Mouse (Mus musculus) liver, embryonic 15.5 days (tissue): ENCODE measurements at regions not wholly inside any gene's neighbourhood (a gene's known extent, or its start where the extent isn't known, plus 50 kb on each side); places are given as distances from the start of the nearest gene placed in this dataset.

Experiments
- ATAC-seq: fragments of 200-750 bp; cut with Nextera tagmentation; 2 replicates; pipeline ENCODE4 v1.8.0; 2017; ENCODE audit warnings: moderate number of reproducible peaks, mild to moderate bottlenecking, moderate library complexity; ENCODE audit not compliant: insufficient read depth
- H3K27ac ChIP-seq: fragments of 300-500 bp; sonication (generic); replicated peaks from 2 replicates; pipeline ENCODE4 v1.5.1; 2015; ENCODE audit warnings: mild to moderate bottlenecking, inconsistent platforms
- H3K27me3 ChIP-seq: fragments of 300-500 bp; sonication (generic); 2 replicates; pipeline ENCODE4 v1.6.1; 2015; ENCODE audit warnings: mild to moderate bottlenecking, inconsistent platforms
- H3K36me3 ChIP-seq: fragments of 300-500 bp; sonication (generic); replicated peaks from 2 replicates; pipeline ENCODE4 v1.6.1; 2015; ENCODE audit warnings: moderate library complexity, mild to moderate bottlenecking, inconsistent platforms
- H3K4me1 ChIP-seq: fragments of 300-500 bp; sonication (generic); replicated peaks from 2 replicates; pipeline ENCODE4 v1.6.1; 2015; ENCODE audit warnings: inconsistent platforms
- H3K4me2 ChIP-seq: fragments of 300-500 bp; sonication (generic); 2 replicates; pipeline ENCODE4 v1.6.1; 2015; ENCODE audit warnings: moderate library complexity, mild to moderate bottlenecking, inconsistent platforms
- H3K4me3 ChIP-seq: fragments of 300-500 bp; sonication (generic); replicated peaks from 2 replicates; pipeline ENCODE4 v1.5.1; 2015; ENCODE audit warnings: mild to moderate bottlenecking, inconsistent platforms
- H3K9ac ChIP-seq: fragments of 300-500 bp; sonication (generic); 2 replicates; pipeline ENCODE4 v1.6.1; 2015; ENCODE audit warnings: moderate library complexity, mild to moderate bottlenecking, inconsistent platforms
- H3K9me3 ChIP-seq: fragments of 300-500 bp; sonication (generic); replicated peaks from 2 replicates; pipeline ENCODE4 v1.6.1; 2016; ENCODE audit warnings: inconsistent platforms
- WGBS: fragments of 180-500 bp; shearing (Covaris S2); methylation state at CpG from one replicate; pipeline ENCODE4 v1.1.7; 2015; ENCODE audit warnings: mixed read lengths; ENCODE audit not compliant: insufficient replicate concordance; 5-methylcytosine and 5-hydroxymethylcytosine counted together

- WGBS = 60% methylated on average over 1 of the region's 1 CpGs
- Histone ChIP-seq H3K27me3 (no peaks in the 10 kb centered on the region), H3K36me3 (no peaks in the 10 kb centered on the region), H3K9ac (no peak overlapping the region), H3K27ac (no peak overlapping the region), H3K4me1 (no peaks in the 10 kb centered on the region), H3K4me2 (no peak overlapping the region), H3K4me3 (no peak overlapping the region), H3K9me3 (no peaks in the 10 kb centered on the region)
- no peak for ATAC-seq
Observed at GRCm38 (mm10) chr11:23131632-23132031, 124.2 kb upstream of the Xpo1 start.

GRCm38 (mm10) chr11:23140429-23141099, 115.3 kb upstream of the Xpo1 start:
- Histone ChIP-seq H3K9me3 (no peaks in the 10 kb centered on the region), H3K27ac (no peak overlapping the region), H3K4me2 (no peak overlapping the region), H3K36me3 (no peaks in the 10 kb centered on the region), H3K4me3 (no peak overlapping the region), H3K9ac (no peak overlapping the region), H3K27me3 (no peaks in the 10 kb centered on the region), H3K4me1 (no peaks in the 10 kb centered on the region)
- 53% methylated on average over 6 of the region's 6 CpGs for WGBS
- ATAC-seq = no peak

- H3K4me3 ChIP-seq = no peak overlapping the region
- peak; percentile 58; the same call in 1 of the 2 replicates for ATAC-seq
- H3K9me3 ChIP-seq = no peaks in the 10 kb centered on the region
- no peak overlapping the region for H3K9ac ChIP-seq
- 68% methylated on average over 12 of the region's 12 CpGs for WGBS
- no peak overlapping the region for H3K27ac ChIP-seq
- no peak overlapping the region for H3K4me2 ChIP-seq
- no peaks in the 10 kb centered on the region for H3K36me3 ChIP-seq
- H3K27me3 ChIP-seq = no peaks in the 10 kb centered on the region
- no peaks in the 10 kb centered on the region for H3K4me1 ChIP-seq
Observed at GRCm38 (mm10) chr11:23141100-23141837, 114.6 kb upstream of the Xpo1 start.

GRCm38 (mm10) chr11:23148048-23148596, 107.7 kb upstream of the Xpo1 start:
- peak; percentile 70 for ATAC-seq
- peak overlapping the region; percentile 64 for H3K27ac ChIP-seq
- 74% methylated on average over 8 of the region's 8 CpGs for WGBS
- peaks cover 7% of the 10 kb centered on the region for H3K4me1 ChIP-seq
- no peak overlapping the region for H3K4me3 ChIP-seq
- no peaks in the 10 kb centered on the region for H3K27me3 ChIP-seq
- no peaks in the 10 kb centered on the region for H3K36me3 ChIP-seq
- H3K9ac ChIP-seq = no peak overlapping the region
- H3K9me3 ChIP-seq = no peaks in the 10 kb centered on the region
- H3K4me2 ChIP-seq = no peak overlapping the region

GRCm38 (mm10) chr11:23149556-23150244, 106.1 kb upstream of the Xpo1 start:
- no peak for ATAC-seq
- H3K9me3 ChIP-seq = no peaks in the 10 kb centered on the region
- no peak overlapping the region for H3K4me2 ChIP-seq
- peaks cover 7% of the 10 kb centered on the region for H3K4me1 ChIP-seq
- no peaks in the 10 kb centered on the region for H3K27me3 ChIP-seq
- no peak overlapping the region for H3K27ac ChIP-seq
- WGBS = 50% methylated on average over 5 of the region's 5 CpGs
- H3K4me3 ChIP-seq = no peak overlapping the region
- no peak overlapping the region for H3K9ac ChIP-seq
- H3K36me3 ChIP-seq = no peaks in the 10 kb centered on the region

- Histone ChIP-seq H3K36me3 (no peaks in the 10 kb centered on the region), H3K4me3 (no peak overlapping the region), H3K9ac (no peak overlapping the region), H3K4me1 (peaks cover 7% of the 10 kb centered on the region), H3K9me3 (no peaks in the 10 kb centered on the region), H3K27me3 (no peaks in the 10 kb centered on the region), H3K4me2 (no peak overlapping the region), H3K27ac (no peak overlapping the region)
- no peak for ATAC-seq
- WGBS = 33% methylated on average over 1 of the region's 1 CpGs
Observed at GRCm38 (mm10) chr11:23154851-23155250, 101.0 kb upstream of the Xpo1 start.

GRCm38 (mm10) chr11:23168546-23169218, 87.2 kb upstream of the Xpo1 start:
- peak overlapping the region; percentile 54; the same call in 1 of the 2 replicates for H3K27ac ChIP-seq
- no peaks in the 10 kb centered on the region for H3K36me3 ChIP-seq
- H3K9ac ChIP-seq = 0 out of 2 replicates have a peak overlapping the region, but pooled peaks have one; percentile 13
- peak overlapping the region; percentile 14; the same call in 1 of the 2 replicates for H3K4me2 ChIP-seq
- peaks cover 48% of the 10 kb centered on the region for H3K4me1 ChIP-seq
- no peak overlapping the region for H3K4me3 ChIP-seq
- no peaks in the 10 kb centered on the region for H3K27me3 ChIP-seq
- 26% methylated on average over 12 of the region's 12 CpGs for WGBS
- ATAC-seq = no peak
- no peaks in the 10 kb centered on the region for H3K9me3 ChIP-seq

GRCm38 (mm10) chr11:23169742-23170428, 86.0 kb upstream of the Xpo1 start:
- Histone ChIP-seq H3K4me3 (no peak overlapping the region), H3K36me3 (no peaks in the 10 kb centered on the region), H3K27me3 (no peaks in the 10 kb centered on the region), H3K4me1 (peaks cover 48% of the 10 kb centered on the region), H3K4me2 (peak overlapping the region; percentile 41), H3K27ac (peak overlapping the region; percentile 81), H3K9ac (0 out of 2 replicates have a peak overlapping the region, but pooled peaks have one; percentile 16), H3K9me3 (no peaks in the 10 kb centered on the region)
- peak; percentile 99 for ATAC-seq
- WGBS = 19% methylated on average over 3 of the region's 3 CpGs

GRCm38 (mm10) chr11:23170813-23171212, 85.0 kb upstream of the Xpo1 start:
- H3K4me1 ChIP-seq = peaks cover 48% of the 10 kb centered on the region
- no peaks in the 10 kb centered on the region for H3K9me3 ChIP-seq
- ATAC-seq = no peak
- no peaks in the 10 kb centered on the region for H3K36me3 ChIP-seq
- WGBS = 18% methylated on average over 2 of the region's 2 CpGs
- no peak overlapping the region for H3K4me3 ChIP-seq
- H3K9ac ChIP-seq = no peak overlapping the region
- H3K27me3 ChIP-seq = no peaks in the 10 kb centered on the region
- H3K27ac ChIP-seq = peak overlapping the region; percentile 81
- H3K4me2 ChIP-seq = no peak overlapping the region

- H3K4me1 ChIP-seq = peaks cover 48% of the 10 kb centered on the region
- no peaks in the 10 kb centered on the region for H3K36me3 ChIP-seq
- no peak overlapping the region for H3K27ac ChIP-seq
- no peak for ATAC-seq
- no peaks in the 10 kb centered on the region for H3K27me3 ChIP-seq
- no peak overlapping the region for H3K4me3 ChIP-seq
- H3K4me2 ChIP-seq = no peak overlapping the region
- no peak overlapping the region for H3K9ac ChIP-seq
- 81% methylated on average over 1 of the region's 1 CpGs for WGBS
- no peaks in the 10 kb centered on the region for H3K9me3 ChIP-seq
Observed at GRCm38 (mm10) chr11:23171760-23172159, 84.1 kb upstream of the Xpo1 start.
